Mouse (Mus musculus) heart, postnatal 10 days (tissue): ENCODE measurements around the gene Pfn1. TPM values are rescaled to one million over a fixed set of nuclear protein-coding genes. Genes with fewer than 3 reads are reported as not detected.

Experiments
- DNase-seq, 2 experiments: peaks; one replicate each; pipeline ENCODE4 v3.0.0; 2021
- intact Hi-C: fragments of 180-260 bp; cut with DNase I; formaldehyde crosslinking; loops from one replicate; pipeline ENCODE4 v1.15.1; 2025
- total RNA-seq, 2 experiments: library from RNA; stranded (reverse); gene quantifications; 2 replicates each; pipeline ENCODE4 v1.2.3; 2021

Gene Pfn1
- total RNA-seq, 2 experiments from 2014 or later, result 456 to 499 TPM

GRCm38 (mm10) chr11:70643051-70643450 is 11.4 kb downstream of the Pfn1 start:
- intact Hi-C loops, result no loop called here
- DNase-seq, result no peak

GRCm38 (mm10) chr11:70641241-70641640 is 13.2 kb downstream of the Pfn1 start:
- no peak for DNase-seq
- intact Hi-C loops, result no loop called here

DNA sequence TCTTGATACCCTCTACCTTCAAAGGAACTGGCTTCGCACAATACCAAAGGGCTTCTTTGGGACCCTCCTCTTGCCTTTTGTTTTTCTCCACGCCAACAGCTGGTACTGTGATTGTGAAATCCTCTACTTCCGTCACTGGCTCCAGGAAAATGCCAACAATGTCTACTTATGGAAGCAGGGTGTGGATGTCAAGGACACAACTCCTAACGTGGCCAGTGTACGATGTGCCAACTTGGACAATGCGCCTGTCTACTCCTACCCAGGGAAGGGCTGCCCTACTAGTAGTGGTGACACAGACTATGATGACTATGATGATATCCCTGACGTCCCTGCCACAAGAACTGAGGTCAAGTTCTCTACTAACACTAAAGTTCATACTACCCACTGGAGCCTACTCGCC is 14.5 kb downstream of the Pfn1 start:
- no peak for DNase-seq
- intact Hi-C loops, result no loop called here

GRCm38 (mm10) chr11:70638714-70639278 is 15.6 kb downstream of the Pfn1 start, which contains the start of gene Gp1ba:
Gene Gp1ba, plus strand, starts transcription at chr11:70639122.
- DNase-seq, result no peak
- intact Hi-C loops, result no loop called here

DNA sequence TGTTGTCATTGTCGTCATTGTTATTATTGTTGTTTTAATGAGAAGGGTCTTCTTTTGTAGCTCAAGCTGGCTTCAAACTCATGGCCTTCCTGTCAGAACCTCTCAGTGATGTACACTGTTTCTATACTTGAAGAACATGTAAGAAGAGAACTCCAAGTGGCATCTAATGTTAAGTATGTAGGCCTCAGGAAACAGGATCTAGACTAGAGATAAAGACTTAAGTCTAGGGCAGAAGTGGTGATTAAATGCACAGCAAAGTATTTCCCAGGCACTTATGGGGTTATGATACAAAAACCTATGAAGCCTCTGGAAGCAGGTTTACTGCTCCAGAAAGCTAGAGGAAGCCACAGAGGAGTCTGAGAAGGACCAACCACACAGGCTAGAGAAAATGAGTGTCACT is 16.2 kb downstream of the Pfn1 start:
- intact Hi-C loops, result no loop called here
- no peak for DNase-seq

GRCm38 (mm10) chr11:70637764-70638163 is 16.7 kb downstream of the Pfn1 start:
- intact Hi-C loops, result no loop called here
- DNase-seq, result no peak

DNA sequence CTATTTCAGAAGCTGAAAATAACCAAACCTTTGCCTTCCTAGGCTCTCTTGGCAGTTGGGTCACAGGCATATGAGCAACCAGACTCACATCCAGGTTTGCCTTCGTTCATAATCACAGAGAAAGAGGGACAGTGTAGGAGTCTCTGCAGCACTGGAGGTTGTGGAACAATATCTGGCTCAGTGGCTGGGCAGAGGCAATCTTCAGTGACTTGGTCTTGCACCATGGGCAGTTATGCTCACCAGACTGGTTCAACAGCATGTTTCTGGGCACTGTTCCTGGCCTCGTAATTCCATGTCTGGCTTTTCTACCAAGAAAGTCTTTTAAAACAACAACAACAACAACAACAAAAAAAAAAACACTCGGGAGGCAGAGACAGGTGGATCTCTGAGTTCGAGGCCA is 18.8 kb downstream of the Pfn1 start:
- intact Hi-C loops, result no loop called here
- no peak for DNase-seq

DNA sequence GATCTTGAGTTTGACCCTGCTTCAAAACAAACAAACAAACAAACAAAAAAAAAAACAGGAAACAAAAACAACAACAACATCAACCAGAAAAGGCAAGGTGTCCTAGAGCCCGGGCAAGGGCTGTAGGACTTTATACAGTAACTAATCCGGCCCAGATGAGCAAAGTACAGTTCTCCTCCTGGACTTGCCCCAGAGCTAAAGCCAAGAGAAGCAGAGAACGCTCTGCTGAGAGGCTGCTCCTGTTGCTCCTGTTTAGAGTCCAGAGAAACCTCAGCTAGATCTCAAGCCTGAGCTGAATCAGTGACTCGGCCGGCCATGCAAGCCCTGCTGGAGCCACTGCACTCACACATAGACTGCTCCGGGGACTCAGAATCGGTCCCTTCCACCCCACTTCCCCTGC is 24.3 kb downstream of the Pfn1 start:
- intact Hi-C loops, result no loop called here
- DNase-seq, result no peak

GRCm38 (mm10) chr11:70629557-70629956 is 24.9 kb downstream of the Pfn1 start:
- DNase-seq, result no peak
- intact Hi-C loops, result loop anchor here (1.0 to 5.0 kb wide), 2 partner anchors 126 to 197 kb away; partner anchors contain the start of gene Arrb2

GRCm38 (mm10) chr11:70628431-70628830 is 26.0 kb downstream of the Pfn1 start:
- intact Hi-C loops, result loop anchor here (5.0 kb wide), 1 partner anchor 196 kb away; the partner anchor contains the start of gene Arrb2
- DNase-seq, result no peak

GRCm38 (mm10) chr11:70626877-70627276 is 27.6 kb downstream of the Pfn1 start:
- no peak for DNase-seq
- intact Hi-C loops, result loop anchor here (5.0 kb wide), 1 partner anchor 195 kb away; the partner anchor contains the start of gene Arrb2

DNA sequence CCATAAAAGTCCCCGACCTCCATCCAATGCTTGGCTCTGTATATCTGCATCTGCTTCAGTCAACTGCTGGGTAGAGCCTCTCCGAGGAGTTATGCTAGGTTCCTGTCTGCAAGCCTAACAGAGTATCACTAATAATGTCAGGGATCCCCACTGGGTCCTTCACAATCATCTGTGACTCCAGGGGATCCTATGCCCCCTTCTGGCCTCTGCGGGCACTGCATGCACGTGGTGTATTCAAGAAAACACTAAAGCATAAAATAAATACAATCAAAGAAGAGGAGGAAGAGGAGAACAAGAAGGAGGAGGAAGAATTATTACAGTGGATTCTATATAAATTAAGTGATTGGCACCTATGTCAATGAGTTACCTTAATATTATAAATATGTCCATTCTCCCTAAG is 29.0 kb downstream of the Pfn1 start:
- intact Hi-C loops, result loop anchor here (5.0 kb wide), 1 partner anchor 193 kb away; the partner anchor contains the start of gene Arrb2
- DNase-seq, result peak in 1 of 2 experiments; percentile 62

DNA sequence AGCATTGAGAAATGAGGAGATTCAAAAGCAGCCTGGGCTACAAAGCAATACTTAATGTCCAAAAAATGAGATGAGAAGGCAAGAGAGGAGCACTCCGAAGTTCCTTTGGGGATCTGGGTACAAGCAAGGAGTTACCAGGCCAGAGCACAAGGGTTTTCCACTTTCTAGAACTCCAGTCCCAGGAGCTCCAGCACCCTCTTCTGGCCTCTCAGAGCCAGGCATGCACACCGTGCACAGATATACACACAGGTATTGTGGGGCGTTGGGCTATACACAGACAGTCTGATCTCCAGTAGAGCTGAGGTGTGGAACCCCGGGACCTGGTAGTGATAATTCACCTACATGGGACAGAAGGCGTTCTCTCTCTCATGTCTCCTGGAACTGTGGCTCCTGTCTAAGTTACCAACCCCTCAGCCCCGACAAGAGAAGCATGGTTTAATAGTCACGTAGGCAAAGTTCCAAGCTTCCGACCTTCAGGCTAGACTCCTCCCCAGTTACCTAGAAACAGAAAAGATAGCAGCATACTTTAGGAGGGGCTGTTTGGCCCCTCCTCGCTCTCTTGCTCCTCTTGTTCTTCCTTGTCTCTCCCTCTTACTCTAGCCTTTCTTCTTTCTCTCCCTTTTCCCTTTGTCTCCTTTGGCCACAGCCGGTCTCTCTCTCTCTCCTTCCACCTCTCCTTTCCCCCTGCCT is 31.2 kb downstream of the Pfn1 start:
- intact Hi-C loops, result no loop called here
- DNase-seq, result no peak

GRCm38 (mm10) chr11:70621972-70622814 is 32.3 kb downstream of the Pfn1 start:
- intact Hi-C loops, result no loop called here

DNA sequence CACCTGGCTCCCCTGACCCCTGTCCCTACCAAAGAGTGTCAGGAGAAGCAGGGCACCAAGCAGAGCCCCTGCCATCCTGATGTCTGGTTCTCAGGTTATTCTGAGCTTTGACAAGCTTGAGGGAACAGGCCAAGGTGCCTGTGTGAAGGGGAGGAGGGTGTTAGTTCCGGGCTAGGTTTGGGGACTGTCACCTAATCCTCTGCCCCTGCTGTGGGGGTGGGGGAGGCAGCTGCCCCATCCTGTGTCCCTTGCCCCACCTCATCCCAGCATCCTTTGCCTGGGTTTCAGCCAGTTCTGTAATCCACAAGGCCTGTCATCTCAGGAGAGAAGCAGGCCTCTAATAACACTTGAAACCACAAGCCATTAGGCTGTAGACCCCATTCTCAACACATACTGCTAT is 35.3 kb downstream of the Pfn1 start, which contains the start of gene Chrne:
Gene Chrne (minus strand): TSS at position 116 of the 400 bp plus-strand sequence.
- intact Hi-C loops, result no loop called here
- DNase-seq, result no peak

More at GRCm38 (mm10) chr11:70621972-70622814, 32.3 kb downstream of the Pfn1 start:
- DNase-seq, result no peak

DNA sequence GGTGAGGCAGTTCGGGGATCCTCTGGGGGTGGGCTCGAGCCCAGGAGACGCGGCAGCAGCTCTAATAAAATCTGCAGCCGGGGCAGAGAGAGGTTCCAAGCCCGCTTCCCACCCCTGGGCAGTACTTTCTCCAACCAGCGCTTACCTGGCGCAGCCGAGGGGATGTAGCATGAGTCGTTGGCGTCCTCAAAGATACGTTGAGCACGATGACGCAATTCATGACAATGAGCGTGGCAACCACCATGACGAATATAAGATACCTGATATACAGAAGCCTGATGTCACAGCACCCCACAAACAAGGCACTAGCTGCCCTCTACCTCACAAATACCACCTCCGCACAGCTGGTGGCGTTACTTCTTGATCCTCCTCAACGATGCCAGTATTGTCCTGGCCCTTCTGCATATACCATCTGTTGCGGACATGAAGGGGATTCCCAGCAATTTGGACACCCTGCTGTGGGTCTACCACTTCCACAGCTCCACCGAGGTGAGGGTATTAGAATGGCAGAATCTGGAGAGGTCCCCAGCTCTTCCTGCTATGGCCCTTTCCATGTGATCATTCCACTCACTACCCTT is 38.8 kb downstream of the Pfn1 start, which contains the start of gene 4930544D05Rik:
Gene 4930544D05Rik (plus strand): TSS at position 333 of the 578 bp plus-strand sequence.
- intact Hi-C loops, result no loop called here
- DNase-seq, result no peak

- DNase-seq, result peak; percentile 66
- intact Hi-C loops, result no loop called here
Measured at GRCm38 (mm10) chr11:70615074-70615473, 39.4 kb downstream of the Pfn1 start.

DNA sequence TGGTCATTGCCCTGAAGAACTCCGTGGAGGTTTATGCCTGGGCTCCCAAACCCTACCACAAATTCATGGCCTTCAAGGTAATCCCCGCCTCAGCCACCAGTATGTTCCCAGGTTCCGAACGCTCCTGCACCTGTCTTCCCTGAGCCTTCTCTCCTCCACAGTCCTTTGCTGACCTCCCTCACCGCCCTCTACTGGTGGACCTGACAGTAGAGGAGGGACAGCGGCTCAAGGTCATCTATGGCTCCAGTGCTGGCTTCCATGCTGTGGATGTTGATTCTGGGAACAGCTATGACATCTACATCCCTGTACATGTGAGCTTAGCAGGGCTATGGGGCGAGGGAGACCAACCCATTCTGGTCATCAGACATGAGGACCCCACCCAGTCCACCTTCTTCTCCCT is 41.9 kb downstream of the Pfn1 start:
- DNase-seq, result no peak
- intact Hi-C loops, result no loop called here

DNA sequence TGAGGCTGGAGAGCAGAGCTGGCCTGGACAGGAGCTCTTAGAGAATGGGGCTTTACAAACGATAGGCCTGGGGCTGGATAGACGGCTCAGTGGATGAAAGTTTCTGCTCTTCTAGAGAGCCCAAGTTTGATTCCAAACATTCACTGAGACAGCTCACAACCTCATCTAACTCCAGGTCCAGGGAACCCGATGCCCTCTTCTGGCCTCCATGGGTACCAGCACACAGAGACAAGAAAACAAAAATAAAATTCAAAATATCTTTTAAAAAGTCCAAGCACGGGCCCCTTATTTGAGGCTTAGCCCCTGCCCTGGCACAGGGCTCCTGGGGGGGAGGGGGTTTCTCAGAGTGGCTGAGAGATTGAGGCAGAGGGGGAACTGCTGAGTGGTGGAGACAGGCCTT is 43.7 kb downstream of the Pfn1 start:
- intact Hi-C loops, result no loop called here
- no peak for DNase-seq

DNA sequence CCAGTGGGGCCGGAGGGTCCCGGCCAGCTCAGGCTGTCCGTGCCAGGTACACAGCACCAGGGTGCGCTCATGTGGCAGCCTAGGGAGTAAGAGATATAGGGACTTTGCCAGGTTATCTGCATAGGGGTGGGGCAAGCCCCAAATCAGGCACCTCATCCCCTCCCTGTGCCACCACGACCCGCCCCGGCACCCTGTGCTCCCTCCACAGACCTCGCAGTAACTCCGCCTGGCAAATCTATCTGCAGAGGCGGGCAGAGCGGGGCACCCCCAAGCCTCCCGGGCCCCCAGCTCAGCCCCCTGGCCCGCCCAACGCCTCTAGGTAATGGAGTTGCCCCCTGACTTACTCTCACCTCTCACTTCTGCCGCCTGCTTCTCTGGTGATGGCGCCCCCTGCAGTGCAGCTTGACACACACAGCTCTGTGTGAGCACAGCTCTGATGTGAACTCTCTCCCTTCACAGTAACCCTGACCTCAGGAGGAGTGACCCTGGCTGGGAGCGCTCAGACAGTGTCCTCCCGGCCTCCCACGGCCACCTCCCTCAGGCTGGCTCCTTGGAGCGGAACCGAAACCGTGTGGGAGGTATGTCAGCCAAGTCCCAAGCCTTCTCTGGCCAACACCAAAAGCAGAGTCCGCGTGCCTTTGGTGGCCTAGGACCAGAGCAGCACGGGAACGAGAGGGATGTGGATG is 45.9 kb downstream of the Pfn1 start:
- DNase-seq, result no peak
- intact Hi-C loops, result loop anchor here (5.0 kb wide), 1 partner anchor 176 kb away; the partner anchor contains the start of gene Arrb2
